Mouse (Mus musculus): ENCODE results near the gene Gad1.

Gad1 gene

GRCm38 (mm10) chr2:70552772-70553171 is at the start of gene Gad1:
Gene Gad1 (plus strand): TSS chr2:70553072.
- no peak for DNase-seq (ENCODE audit: low spot score in 2 of 2)

- no peak for DNase-seq (ENCODE audit: low spot score in 2 of 2)
Measured at GRCm38 (mm10) chr2:70503436-70503835, 49.4 kb upstream of the Gad1 start.

DNA sequence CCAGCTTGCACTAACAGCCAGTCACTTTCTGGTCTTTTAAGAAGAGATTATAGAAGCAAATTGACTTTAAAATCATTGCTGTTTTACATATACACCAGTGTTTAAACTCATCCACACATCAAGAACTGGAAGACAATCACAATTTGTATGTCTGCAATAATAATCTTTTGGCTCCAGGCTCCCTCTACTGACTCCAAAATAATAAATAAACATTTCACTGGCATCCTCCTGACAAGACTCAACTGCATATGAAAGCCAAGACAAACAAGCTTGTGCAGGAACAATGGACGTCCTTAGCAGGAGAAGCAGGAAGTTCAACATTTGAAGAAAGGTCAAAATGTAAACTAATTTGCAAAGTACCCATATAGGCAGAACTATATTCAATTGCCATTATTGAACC is 47.6 kb upstream of the Gad1 start:
- no peak for DNase-seq (ENCODE audit: low spot score in 2 of 2)

- DNase-seq (ENCODE audit: low spot score in 2 of 2) = no peak
Measured at GRCm38 (mm10) chr2:70505896-70506295, 47.0 kb upstream of the Gad1 start.

DNA sequence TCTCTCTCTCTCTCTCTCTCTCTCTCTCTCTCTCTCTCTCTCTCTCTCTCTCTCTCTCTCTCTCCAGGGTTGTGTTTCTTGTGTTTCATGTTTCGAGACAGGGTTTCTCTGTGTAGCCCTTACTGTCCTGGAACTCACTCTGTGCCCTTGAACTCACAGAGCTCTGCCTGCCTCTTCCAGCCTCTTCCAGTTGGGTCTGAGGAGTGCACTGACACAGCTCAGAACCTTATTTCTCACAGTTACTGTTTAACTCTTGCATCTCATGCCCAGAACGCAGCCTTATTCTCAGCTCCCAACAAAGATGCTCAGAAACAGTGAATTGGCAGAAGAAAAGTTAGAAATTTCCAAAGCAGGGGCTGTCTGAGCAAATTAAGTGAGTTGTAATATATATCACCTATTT is 46.5 kb upstream of the Gad1 start:
- DNase-seq (ENCODE audit: low spot score in 2 of 2) = no peak

GRCm38 (mm10) chr2:70508496-70508895 is 44.4 kb upstream of the Gad1 start, which contains the start of gene Erich2:
Gene Erich2 (plus strand): TSS chr2:70508819.
- DNase-seq (ENCODE audit: low spot score in 2 of 2) = no peak

- peak; percentile 2 to 7 for DNase-seq (ENCODE audit: low spot score in 2 of 2)
Measured at GRCm38 (mm10) chr2:70509021-70509632, 43.7 kb upstream of the Gad1 start.

DNA sequence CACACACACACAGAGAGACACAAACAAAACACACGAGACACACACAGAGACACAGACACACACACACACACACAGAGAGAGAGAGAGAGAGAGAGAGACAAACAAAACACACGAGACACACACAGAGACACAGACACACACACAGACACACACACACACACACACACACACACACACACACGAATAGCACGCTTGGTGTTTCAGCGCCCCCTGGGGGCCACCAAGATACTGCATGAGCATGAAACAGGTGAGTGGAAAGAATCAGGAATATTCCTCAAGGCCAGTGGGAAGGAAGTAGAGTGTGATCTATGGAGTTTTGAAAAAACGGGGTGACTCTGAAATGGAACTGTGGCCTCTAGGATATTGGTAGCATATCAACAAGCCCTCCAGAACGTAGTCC is 14.6 kb upstream of the Gad1 start:
- DNase-seq (ENCODE audit: low spot score in 2 of 2) = peak in 1 of 2 experiments; percentile 27

GRCm38 (mm10) chr2:70550671-70551070 is 2.2 kb upstream of the Gad1 start:
- DNase-seq (ENCODE audit: low spot score in 2 of 2) = no peak

DNA sequence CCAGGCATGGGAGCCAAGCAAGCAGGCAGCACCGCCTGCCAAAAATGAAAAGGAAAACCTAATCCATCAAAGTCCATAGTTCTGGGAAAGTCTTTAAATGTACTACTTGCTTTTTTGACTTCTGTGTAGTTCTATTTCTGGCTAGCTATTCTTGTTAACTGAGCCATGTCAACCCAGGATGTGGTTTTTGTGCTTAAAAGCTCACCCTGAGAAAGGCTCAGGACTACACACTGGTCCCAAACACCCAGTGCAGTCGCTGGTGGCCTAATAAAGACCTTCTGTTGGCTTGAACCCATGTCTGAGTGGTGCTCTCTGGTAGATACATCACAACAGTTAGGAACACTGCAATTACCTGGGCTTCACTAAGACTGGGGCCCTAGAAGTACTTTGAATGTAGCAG is 1.4 kb upstream of the Gad1 start:
- no peak for DNase-seq (ENCODE audit: low spot score in 2 of 2)

DNA sequence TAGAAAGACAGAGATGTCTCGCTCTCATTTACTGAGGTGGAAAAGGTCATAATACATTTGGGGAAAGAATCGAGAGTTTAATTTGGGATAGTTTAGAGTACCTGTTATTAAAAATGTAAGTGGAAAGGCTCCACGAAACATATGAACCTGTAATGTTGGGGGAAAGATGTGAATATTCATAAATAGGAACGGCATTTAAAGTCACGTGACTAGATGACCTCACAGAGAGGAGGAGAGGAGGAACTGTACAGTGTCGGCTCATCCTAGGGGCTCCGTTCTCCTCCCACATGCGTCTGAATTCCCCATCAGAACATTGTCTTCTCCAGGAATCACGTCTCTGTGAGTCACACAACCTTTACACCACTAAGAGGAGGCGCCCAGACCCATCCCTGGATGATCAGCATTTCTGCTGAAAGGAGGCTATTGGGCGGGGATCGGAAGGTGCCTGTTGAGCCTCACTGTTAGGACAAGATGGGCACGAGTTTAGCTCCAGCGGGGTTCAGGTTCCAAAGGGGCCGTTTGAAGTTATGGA is 739 bp upstream of the Gad1 start:
- DNase-seq (ENCODE audit: low spot score in 2 of 2) = no peak

DNA sequence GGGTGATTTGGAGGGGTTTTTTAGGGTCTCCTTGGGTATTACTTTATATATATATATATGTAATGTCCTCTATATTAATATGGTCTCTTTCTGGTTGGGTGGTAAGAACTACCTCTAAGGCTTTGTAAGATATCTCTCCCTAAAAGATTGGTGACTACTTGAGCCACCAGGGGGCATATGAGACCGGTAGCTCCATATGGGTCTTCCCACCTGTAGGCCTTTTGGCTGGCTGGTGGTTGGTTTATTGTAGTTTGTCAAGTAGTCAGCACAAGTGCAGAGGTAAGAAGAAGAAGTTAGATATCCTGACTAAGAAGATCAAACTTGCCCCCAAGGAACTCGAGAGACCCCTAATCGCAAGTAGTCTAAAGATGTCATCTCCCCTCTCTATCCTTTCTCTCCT is 954 bp downstream of the Gad1 start:
- no peak for DNase-seq (ENCODE audit: low spot score in 2 of 2)

DNA sequence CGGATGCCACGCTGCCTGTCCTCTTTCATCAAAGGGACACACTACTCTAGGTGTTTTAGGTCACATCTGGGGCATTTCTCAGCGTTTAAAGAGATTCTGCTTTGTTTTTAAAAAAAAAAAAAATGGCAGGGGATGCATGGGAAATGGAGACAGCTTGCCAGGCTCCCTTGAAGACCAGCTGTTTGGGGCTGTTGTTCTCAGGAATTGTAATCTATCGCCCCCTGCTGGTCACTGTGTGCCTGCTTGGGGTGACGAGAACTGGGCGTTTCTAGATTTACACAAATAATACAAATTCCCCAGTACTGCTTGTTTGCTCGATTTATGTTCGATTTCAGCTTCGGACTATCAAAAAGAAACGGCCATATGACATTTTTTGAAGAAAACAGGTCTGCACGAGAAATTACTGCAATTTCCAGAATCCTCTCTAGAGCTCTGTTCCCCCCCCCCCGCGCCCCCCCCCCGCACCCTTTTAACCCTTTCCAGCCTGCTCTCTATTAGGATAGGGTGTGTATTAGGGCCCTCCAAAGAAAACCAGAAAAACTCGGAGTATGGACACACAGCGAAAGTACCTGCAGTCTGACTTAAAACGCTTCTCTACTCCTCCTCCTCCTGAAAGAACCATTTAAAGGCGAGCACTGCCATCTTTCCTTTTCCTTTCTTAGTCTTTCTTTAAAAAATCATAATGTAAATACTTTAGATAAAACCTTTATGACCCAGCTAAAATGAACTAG is 5.4 kb downstream of the Gad1 start:
- peak; percentile 40 to 74 for DNase-seq (ENCODE audit: low spot score in 2 of 2)

DNA sequence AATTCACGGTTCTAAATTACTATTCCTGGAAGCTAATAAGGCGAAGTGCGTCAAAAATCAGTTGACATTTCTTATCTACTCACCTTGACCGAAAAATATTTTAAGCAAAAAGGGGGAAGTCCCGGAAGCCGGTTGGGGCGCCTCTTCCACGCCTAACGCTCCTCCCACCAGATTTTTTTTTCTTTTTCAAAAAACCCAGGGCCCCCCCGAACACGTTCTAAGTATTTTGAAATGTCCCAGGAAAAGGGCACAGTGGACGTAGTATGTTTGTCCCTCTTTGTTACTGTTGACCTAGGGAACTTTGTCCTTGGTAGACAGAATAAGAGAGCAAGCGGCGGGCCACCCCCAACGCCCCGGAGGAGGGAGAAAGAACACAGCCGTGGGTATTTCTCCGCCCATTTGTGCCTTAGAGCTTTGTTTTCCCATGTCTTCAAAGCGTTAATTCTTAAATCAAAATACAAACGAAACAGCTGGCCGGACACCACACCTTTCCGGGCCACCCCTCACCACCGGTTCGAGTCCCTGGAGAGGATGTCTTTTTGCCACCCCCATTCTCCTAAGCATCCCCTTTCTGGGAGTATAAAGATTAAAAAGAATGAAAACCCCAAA is 6.1 kb downstream of the Gad1 start:
- DNase-seq (ENCODE audit: low spot score in 2 of 2) = no peak

DNA sequence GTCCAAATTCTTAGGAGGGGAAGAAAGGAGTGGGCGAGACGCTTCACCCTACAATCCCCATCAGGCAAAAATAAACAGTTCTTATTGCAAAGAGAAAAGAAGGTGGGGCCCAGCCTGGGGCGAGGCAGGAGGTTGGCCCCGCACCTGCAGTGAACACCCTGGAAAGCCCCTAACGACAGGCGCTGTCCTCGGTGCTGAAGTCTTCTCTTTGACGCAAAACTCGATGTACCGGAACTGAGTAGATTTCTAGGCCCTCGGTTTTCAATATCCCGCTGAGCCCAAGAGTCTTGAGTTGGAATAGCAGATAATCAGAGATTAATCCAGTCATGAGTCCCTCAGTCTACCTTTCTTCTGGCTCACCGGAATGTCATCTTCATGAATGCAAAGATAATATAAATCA is 6.6 kb downstream of the Gad1 start:
- DNase-seq (ENCODE audit: low spot score in 2 of 2) = peak; percentile 66 to 82

DNA sequence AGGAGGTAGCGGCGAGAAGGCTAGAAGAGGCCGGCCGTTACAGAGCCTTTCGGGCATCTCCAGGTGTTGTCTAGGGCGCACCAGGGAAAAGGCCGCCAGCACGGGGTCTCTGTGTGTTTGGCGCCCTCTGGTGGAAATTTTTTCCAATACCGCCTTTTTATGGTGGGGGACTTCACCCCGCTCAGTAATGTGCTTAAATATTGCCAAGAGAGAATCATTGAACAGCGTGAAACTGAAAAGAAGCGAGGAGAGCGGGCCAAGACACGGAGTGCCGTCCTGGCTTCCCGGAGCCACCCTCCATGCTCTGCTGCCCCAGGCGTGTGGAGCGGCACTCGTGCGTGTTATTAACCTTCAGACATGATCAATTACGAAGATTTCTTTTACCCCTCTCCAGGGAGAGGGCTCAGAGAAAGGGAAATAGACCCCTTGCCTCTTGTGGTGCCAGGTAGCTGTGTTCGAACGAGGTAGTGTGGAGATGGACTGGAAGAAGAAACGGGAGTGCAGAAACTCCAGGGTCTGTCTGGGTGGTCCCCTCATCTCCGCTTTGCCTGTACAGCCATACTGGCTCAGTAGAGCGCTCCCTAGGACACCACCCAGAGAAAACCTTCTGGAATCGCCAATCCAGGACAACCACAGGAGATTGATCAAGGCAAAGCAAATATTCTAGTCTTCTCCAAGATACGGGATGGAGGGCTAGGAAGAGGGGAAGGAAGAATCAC is 8.4 kb downstream of the Gad1 start:
- no peak for DNase-seq (ENCODE audit: low spot score in 2 of 2)

- no peak for DNase-seq (ENCODE audit: low spot score in 2 of 2)
Measured at GRCm38 (mm10) chr2:70562011-70562491, 9.2 kb downstream of the Gad1 start.

DNA sequence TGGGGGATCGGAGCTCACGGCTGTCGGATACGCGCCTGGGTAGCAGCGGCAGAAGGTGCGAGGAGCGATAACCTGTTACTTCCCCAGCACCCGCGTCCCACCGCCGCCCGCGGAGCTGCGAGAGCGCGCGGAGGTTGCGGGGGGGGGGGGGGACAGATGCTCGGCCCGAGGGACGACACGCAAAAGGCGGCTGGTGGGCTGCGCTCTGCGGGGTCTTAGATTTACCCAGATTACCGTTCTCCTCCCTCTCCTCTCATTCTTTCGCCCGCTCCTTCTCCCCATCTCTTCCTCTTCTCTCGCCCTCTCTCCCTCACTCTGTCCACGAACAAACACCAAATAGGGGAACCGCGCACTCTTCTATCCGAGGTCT is 9.7 kb downstream of the Gad1 start:
- DNase-seq (ENCODE audit: low spot score in 2 of 2) = no peak

DNA sequence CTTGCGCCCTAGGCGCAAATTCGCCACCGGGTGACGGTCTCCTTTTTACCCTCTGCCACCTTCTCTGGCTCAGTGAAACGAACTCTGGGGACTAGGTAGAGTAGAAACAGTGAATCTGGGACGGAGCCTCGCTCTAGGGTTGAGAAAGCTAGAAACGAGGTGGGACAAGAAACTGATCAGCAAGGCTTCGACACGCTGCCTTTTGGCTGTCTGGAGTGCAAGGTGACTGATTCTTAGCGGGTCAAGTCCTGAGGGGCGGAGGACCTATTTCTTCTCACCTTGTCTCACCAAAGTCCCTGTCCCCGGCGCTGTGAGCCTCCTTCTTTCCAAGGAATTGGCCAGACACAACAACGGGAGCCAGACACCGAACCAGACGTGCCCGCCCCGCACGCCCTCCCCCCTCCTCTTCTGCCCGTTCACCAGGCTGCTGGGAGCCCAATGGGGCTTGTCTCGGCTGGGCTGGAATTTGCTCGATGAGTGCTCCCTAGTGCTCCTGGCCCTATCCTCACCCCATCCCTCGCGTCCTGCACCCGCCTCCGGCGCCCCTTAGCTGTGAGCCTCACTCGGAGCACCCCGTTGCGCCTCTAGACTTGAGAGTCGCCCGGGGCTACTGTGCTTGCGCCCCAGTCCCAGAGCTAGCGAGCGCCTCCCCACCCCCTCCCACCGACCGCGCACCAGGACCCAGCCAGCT is 10.3 kb downstream of the Gad1 start:
- no peak for DNase-seq (ENCODE audit: low spot score in 2 of 2)

DNA sequence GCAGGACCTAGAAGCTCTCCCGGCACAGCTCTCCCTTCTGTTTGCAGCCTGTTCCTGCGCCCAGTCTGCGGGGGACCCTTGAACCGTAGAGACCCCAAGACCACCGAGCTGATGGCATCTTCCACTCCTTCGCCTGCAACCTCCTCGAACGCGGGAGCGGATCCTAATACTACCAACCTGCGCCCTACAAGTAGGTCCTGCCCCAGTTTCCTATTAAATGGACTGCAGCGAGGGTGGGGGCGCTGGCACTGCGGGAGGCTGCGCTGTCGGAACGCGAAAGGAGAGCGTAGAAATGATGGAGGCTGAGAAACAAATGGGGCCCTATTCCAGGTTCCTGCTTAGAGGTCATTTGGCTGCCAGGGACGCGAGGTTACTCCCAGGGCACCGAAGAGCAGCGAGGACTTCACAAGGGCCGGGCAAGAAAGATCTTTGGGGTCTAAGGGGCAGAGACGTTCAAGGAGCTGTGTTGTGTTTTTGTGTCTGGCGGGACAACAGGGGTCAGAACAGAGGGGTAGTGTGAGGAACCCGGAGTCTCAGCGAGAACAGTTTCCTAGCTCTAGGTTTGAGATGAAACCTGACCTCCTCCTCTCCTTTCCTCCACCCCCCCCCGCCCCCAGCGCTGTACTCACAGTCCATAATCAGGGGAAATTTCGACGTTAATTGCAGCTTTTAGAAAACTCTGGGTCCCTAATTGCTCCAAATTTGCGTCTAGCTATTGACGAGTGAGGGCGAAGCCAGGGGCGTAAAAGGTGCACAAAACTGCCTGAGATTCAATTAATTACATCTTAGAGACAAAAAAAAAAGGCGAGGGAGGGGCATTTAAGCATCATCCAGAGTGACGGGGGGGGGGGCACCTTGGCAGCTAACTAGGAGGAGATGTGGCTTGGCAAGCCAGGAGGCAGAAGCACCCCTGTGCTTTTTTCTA is 11.1 kb downstream of the Gad1 start:
- DNase-seq (ENCODE audit: low spot score in 2 of 2) = no peak
